Mouse (Mus musculus) layer of hippocampus, adult 2 months (tissue): ENCODE data around the gene Fndc5. TPM values are rescaled to one million over a fixed set of nuclear protein-coding genes. Genes with fewer than 3 reads are reported as not detected.

Experiments used
- DNase-seq, 2 experiments: peaks; one replicate each; pipeline ENCODE4 v3.0.0; 2022; ENCODE audit warnings: low spot score in 2 of 2
- H3K27ac ChIP-seq: fragments of 200-600 bp; 2 replicates; pipeline ENCODE4 v1.8.1; 2022
- H3K4me3 ChIP-seq: fragments of 200-600 bp; 2 replicates; pipeline ENCODE4 v1.8.1; 2022; ENCODE audit warnings: mild to moderate bottlenecking
- CTCF ChIP-seq: fragments of 200-600 bp; conservative IDR thresholded peaks from 2 replicates; pipeline ENCODE4 v1.8.1; 2022; ENCODE audit warnings: antibody characterized with exemption, mild to moderate bottlenecking, moderate library complexity
- total RNA-seq, 2 experiments: library from RNA; stranded (reverse); gene quantifications; 2 replicates each; pipeline ENCODE4 v1.2.3; 2021

Gene Fndc5
- total RNA-seq, 2 experiments from 2014 or later, result 77.5 to 78.6 TPM

DNA sequence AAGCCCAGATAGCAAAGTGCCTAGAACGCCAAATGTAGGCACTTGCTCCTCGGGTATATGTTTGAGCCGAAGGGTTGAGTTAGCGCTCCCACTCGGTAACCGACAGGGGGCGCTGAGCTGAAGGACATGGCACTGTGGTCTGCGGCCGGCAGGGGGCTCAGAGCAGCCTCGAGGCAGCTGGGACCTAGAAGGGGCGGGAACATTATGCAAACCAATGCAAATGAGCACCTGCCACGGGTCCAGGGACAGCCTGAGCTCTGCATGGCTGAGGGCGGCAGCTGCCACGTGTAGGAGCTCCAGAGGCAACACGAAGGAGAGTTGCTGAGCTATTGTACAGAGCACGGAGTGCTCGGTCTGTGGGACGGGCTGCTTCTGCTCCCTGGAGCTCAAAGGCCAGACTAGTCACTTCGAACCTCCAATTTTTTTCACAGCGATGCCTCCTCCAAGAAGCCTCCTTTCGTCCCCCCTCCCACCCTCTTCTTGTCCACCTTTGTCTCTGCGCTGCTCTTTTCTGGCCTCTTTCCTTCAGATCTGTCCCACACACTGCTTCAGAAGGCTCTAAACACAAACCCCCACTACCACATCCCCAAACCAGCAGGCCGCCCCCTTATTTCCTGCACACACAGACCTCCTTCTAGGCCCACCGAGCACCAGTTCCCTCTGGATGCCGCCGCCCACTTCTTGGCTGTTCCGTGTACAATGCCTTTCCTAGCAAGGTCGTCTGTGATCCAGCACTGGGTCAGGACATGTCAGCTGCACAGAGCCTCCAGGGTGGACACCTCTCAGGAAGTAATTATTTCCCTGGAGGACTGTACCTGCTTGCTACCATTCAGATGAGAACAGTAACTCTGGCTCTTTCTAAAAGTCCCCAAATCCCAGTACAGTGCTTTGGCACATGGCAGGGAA lies 23.5 kb upstream of the Fndc5 start:
- Histone ChIP-seq H3K27ac (peak overlapping the region; percentile 65), H3K4me3 (no peak overlapping the region; the same call in 1 of the 2 replicates)
- peak; percentile 100 for TF ChIP-seq CTCF
- DNase-seq, result peak; percentile 90 to 92

- Histone ChIP-seq H3K4me3 (peak overlapping the region; percentile 84), H3K27ac (peak overlapping the region; percentile 94; the same call in 1 of the 2 replicates)
- no peak for DNase-seq
- no peak for TF ChIP-seq CTCF
Measured at GRCm38 (mm10) chr4:129116703-129117102, 20.1 kb upstream of the Fndc5 start.

- H3K4me3 ChIP-seq, result peak overlapping the region; percentile 84
- DNase-seq, result no peak
- TF ChIP-seq CTCF, result no peak
- H3K27ac ChIP-seq, result peak overlapping the region; percentile 94; the same call in 1 of the 2 replicates
Measured at GRCm38 (mm10) chr4:129117720-129118510, 18.9 kb upstream of the Fndc5 start.

DNA sequence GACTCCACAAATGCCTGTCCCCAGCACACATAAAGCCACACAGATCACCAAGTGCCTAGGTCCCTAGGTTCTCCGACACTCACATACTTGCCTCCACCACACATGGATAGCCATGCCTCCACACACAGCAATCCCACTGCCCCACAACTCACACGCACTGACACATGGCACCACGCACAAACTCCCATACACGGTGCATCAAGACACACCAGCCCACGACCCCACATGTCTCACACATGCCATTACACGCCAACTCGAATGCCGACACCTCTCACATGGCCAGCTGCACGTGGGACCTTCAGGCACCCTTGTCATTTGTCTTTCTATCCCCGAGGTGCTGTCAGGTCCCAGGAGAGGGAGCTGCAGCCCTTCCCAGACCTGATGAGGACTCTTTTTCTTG lies 17.1 kb upstream of the Fndc5 start:
- peak in 1 of 2 experiments; percentile 58 for DNase-seq
- peak; percentile 44 for TF ChIP-seq CTCF
- peak overlapping the region; percentile 84 for H3K4me3 ChIP-seq
- peak overlapping the region; percentile 94 for H3K27ac ChIP-seq

DNA sequence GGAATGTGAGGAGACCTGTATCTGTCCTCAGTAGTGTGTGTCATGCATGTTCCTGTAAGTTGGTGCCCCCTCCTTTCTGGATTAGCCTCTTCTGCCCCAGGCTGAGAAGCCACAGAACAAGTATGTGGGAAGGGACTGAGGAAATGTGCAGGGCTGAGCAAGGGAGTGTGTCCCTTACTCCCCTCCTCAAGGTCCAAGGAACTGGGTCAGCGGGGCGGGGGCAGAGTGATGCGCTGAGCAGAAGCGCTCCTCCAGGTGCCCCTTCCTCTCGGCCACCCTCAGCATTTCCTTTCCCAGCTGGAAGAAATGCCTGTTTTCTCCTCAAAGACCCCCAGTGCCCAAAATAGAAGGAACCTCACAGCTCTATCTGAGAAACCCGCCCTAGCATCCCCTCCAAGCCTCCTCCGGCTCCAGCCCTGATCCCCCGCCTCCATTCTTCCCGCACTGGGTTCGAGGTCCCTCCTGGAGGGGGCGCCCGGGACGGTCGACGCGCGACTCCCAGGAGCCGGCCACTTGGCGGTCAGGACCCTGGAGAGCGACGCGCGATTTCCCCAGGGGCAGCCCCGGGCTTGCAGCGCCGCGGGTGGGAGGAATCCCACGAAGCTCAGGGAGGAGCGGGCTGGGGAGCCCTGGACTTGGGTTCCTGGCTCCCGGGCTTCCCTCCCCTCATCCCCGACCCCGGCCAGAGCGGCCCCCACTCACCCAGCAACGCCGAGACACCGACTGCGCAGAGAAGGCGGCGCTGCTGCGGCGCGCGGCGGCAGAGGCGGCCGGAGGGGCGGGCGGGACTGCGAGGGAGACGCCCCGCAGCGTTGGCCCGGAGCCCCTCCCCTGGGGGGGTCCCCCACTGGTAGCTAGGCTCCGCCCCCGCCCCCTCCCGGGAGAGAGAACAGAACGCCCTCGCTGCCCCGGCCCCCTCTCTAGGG lies 16.0 kb upstream of the Fndc5 start:
- H3K27ac ChIP-seq, result peak overlapping the region; percentile 94
- peak overlapping the region; percentile 84 for H3K4me3 ChIP-seq
- DNase-seq, result peak; percentile 83 to 86
- TF ChIP-seq CTCF, result peak; percentile 51

DNA sequence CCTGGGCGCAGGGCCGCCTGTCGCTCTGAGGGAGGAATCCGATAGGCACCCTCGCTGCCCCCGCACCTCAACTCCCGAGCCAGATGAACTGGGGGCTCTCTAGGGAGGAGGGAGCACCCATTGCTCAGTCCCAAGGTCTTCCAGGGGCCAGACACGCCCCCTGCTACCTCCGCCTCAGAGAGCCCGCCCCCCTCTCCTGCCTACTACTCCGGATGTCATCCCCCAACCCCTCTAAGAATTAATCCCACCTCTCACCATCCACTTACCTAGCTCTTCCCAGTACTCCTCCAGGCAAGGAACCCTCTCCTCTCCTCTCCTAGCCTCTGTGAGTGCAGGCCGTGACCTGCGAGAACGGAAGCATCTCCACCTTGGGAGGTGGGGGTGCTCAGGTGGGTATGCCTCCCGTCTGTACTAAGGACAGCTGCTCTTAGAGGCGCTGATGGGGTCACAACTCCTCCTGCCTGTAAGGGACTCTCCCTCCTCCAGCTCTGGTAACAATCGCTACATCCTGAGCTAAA lies 15.2 kb upstream of the Fndc5 start, which contains the start of gene Hpca:
Gene Hpca (minus strand): TSS at position 468 of the 518 bp plus-strand sequence.
- peak within 1 kb of the TSS; percentile 94 for H3K27ac ChIP-seq
- no peak for TF ChIP-seq CTCF
- no peak for DNase-seq

DNA sequence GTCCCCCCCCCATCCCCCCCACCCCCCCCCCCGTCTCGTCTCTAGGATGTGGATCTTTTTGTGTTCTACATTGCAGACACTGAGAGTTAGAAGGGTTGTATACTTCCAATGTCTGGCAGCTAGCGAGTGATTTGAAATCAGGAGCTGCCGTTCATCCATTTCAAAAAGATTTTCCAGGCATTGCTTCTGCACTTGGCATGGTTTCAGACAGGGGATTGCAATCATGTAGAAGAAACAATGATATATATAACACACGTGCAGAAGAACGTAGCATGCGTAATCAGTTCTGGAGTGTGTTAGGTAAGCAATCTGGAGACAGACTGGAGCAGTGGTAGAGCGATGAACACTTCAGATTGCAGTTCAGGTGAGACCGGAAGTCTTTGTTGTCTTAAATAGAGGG lies 14.7 kb upstream of the Fndc5 start:
- peak overlapping the region; percentile 85 for H3K27ac ChIP-seq
- DNase-seq, result no peak
- H3K4me3 ChIP-seq, result peak overlapping the region; percentile 45
- no peak for TF ChIP-seq CTCF

More for the DNA sequence above, 15.2 kb upstream of the Fndc5 start, which contains the start of gene Hpca:
- H3K4me3 ChIP-seq, result peak within 1 kb of the TSS; percentile 84

DNA sequence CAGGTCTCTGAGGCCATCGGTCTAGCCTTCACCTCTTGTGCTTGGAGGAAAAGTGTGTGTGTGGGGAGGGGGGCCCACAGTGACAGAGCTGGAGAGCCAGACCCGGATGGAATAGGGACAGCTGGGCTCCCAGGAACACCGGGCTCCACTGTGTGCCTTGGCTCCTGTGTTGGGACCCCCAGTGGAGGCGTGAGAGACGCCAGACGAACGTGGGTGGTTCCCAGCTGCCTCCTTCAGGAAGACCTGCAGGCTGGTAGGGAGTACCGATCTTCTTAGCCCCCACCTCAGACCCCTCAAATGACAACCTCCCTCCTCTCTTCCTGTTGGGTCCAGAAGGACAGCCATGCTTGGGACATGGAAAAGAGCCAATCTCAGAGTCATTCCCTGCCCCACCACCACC lies 14.1 kb upstream of the Fndc5 start:
- DNase-seq, result peak in 1 of 2 experiments; percentile 83
- Histone ChIP-seq H3K4me3 (peak overlapping the region; percentile 45), H3K27ac (peak overlapping the region; percentile 85)
- TF ChIP-seq CTCF, result no peak

GRCm38 (mm10) chr4:129124652-129125146 lies 12.1 kb upstream of the Fndc5 start:
- no peak for TF ChIP-seq CTCF
- H3K27ac ChIP-seq, result peak overlapping the region; percentile 85
- H3K4me3 ChIP-seq, result 0 out of 2 replicates have a peak overlapping the region, but pooled peaks have one; percentile 4
- DNase-seq, result peak; percentile 82 to 91

- Histone ChIP-seq H3K27ac (peak overlapping the region; percentile 85), H3K4me3 (no peak overlapping the region)
- DNase-seq, result no peak
- TF ChIP-seq CTCF, result no peak
Measured at GRCm38 (mm10) chr4:129125736-129126451, 10.9 kb upstream of the Fndc5 start.
